Mouse (Mus musculus) midbrain, embryonic 14.5 days (tissue): Measurements from ENCODE around the gene Pim3. TPM values are rescaled to one million over a fixed set of nuclear protein-coding genes. Genes with fewer than 3 reads are reported as not detected.

Experiments
- ATAC-seq: fragments of 200-750 bp; cut with Nextera tagmentation; 2 replicates; pipeline ENCODE4 v1.8.0; 2017; ENCODE audit warnings: moderate number of reproducible peaks, moderate library complexity; ENCODE audit not compliant: low FRiP score, low TSS enrichment
- DNase-seq: peaks from one replicate; pipeline ENCODE4 v3.0.0-alpha.2; 2015
- H3K27ac ChIP-seq: fragments of 300-500 bp; sonication (generic); replicated peaks from 2 replicates; pipeline ENCODE4 v1.5.1; 2014; ENCODE audit warnings: mild to moderate bottlenecking, low read depth, low read length, moderate library complexity
- H3K27me3 ChIP-seq: fragments of 300-500 bp; sonication (generic); 2 replicates; pipeline ENCODE4 v1.6.1; 2014; ENCODE audit warnings: low read length, control low read depth, mixed read lengths; ENCODE audit not compliant: control insufficient read depth, insufficient read depth
- H3K36me3 ChIP-seq: fragments of 300-500 bp; sonication (generic); 2 replicates; pipeline ENCODE4 v1.6.1; 2014; ENCODE audit warnings: low read length, control low read depth; ENCODE audit not compliant: control insufficient read depth, insufficient read depth
- H3K4me1 ChIP-seq: fragments of 300-500 bp; sonication (generic); 2 replicates; pipeline ENCODE4 v1.6.1; 2014; ENCODE audit warnings: mild to moderate bottlenecking, antibody characterized with exemption, low read length, control low read depth; ENCODE audit not compliant: control insufficient read depth, insufficient read depth
- H3K4me2 ChIP-seq: fragments of 300-500 bp; sonication (generic); 2 replicates; pipeline ENCODE4 v1.6.1; 2014; ENCODE audit warnings: mild to moderate bottlenecking, low read length, moderate library complexity
- H3K4me3 ChIP-seq: fragments of 300-500 bp; sonication (generic); replicated peaks from 2 replicates; pipeline ENCODE4 v1.5.1; 2014; ENCODE audit warnings: low read depth, low read length
- H3K9ac ChIP-seq: fragments of 300-500 bp; sonication (generic); replicated peaks from 2 replicates; pipeline ENCODE4 v1.6.1; 2014; ENCODE audit warnings: mild to moderate bottlenecking, low read length, moderate library complexity
- H3K9me3 ChIP-seq: fragments of 300-500 bp; sonication (generic); 2 replicates; pipeline ENCODE4 v1.6.1; 2016; ENCODE audit warnings: low read length, control low read depth, mixed read lengths; ENCODE audit not compliant: control insufficient read depth
- WGBS: fragments of 180-500 bp; shearing (Covaris S2); extraction: QIAGEN DNeasy Blood & Tissue Kit; methylation state at CpG from one replicate; pipeline ENCODE4 v1.1.7; 2014; 5-methylcytosine and 5-hydroxymethylcytosine counted together
- polyA plus RNA-seq: library from polyadenylated mRNA; unstranded; fragments of >200 nt; fragmentation: Nextera tagmentation; extraction: Ambion mirVana; gene quantifications from 2 replicates; pipeline ENCODE4 v1.2.1, GENCODE M21; 2014

Pim3 gene
- polyA plus RNA-seq, 1 experiment from 2014 or later, result 49.1 TPM

DNA sequence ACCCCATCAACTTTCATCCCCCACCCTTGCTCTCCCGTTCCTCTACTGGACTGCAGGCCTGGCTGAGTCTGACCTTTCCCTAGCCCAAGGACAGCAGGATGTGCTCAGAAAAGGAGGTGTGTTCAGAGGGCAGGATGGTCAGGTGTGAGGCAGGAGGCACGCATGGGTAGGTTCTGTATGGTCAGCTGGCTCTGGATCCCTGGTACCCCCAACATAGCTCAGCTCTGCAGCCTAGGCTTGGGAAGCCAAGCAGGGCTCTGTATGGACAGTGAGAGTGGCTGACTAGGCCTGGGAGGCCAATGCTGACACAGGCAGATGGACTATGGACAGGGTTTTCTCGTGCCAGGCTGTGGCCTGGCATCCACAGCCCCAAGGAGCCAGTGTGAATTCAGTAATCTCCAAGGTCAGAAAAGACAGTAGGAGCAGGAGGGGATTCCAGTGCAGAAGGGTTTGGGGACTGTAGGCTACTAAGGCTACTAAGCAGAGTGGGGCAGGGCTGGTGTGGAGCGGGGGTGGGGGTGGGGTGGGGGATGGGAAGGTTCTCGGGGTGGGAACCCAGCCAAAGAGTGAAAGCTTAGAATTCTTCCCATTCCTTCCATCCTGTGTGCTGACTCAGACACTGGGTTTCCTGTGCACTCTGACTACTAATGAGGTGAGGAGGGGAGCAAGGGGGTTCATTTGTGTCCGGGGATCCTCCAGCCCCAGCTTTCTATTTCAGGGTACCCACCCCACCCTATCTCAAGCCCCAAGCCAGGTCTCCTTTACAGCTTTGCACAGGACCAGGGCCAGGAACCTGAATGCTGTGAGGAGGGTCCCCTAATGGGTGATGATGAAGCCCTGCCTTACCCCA lies 7.6 kb upstream of the Pim3 start:
- H3K36me3 ChIP-seq, result no peaks in the 10 kb centered on the region
- no peak overlapping the region for H3K27ac ChIP-seq
- no peak for DNase-seq
- H3K4me3 ChIP-seq, result no peak overlapping the region
- H3K9ac ChIP-seq, result no peak overlapping the region
- H3K9me3 ChIP-seq, result no peaks in the 10 kb centered on the region
- WGBS, result 56% methylated on average over 6 of the region's 6 CpGs
- no peaks in the 10 kb centered on the region for H3K4me1 ChIP-seq
- ATAC-seq, result no peak
- no peaks in the 10 kb centered on the region for H3K27me3 ChIP-seq
- H3K4me2 ChIP-seq, result no peak overlapping the region

DNA sequence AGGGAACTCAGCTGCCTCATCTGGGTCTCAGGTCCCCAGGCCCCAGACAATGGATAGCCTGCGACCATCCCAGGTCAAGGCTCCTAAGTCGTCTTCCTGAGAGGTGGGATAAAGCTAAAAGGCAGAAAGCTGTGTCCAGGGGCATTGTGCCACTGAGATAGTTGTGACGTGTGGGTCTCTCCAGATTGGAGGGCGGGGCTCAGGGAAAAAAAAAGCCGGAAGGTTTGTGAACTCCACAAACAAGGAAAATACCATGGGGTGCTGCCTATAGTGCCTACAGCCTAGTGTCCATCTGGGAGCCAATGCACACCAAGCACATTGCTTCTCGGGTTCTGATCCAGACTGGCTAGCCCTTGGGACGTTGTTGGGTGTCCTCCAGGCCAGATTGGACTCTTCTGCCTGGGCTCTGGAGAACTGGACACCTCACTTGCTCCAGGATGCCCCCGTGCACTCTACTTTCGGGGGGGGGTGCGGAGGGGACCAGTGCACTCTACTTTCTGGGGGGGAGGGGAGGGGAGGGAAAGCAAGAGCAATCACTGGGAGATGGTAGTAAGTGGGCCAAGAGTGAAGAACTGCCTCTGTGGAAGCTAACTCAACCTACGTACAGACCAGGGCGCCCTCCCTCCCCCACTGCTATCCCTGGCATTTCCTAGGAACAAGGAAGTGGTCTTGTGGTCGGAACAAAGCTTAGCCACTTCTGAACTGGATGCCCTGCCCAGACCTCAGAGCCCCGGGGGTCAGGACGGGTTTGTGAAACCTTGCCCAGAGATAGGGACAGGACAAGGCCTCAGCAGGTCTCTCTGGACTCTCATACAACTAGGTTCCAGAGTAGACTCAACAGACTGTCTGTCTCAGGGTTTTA lies 6.8 kb upstream of the Pim3 start:
- no peaks in the 10 kb centered on the region for H3K27me3 ChIP-seq
- no peaks in the 10 kb centered on the region for H3K36me3 ChIP-seq
- H3K4me2 ChIP-seq, result no peak overlapping the region
- H3K9me3 ChIP-seq, result no peaks in the 10 kb centered on the region
- no peaks in the 10 kb centered on the region for H3K4me1 ChIP-seq
- 78% methylated on average over 15 of the region's 15 CpGs for WGBS
- no peak overlapping the region for H3K9ac ChIP-seq
- DNase-seq (no peak), ATAC-seq (no peak)
- H3K27ac ChIP-seq, result no peak overlapping the region
- H3K4me3 ChIP-seq, result no peak overlapping the region

DNA sequence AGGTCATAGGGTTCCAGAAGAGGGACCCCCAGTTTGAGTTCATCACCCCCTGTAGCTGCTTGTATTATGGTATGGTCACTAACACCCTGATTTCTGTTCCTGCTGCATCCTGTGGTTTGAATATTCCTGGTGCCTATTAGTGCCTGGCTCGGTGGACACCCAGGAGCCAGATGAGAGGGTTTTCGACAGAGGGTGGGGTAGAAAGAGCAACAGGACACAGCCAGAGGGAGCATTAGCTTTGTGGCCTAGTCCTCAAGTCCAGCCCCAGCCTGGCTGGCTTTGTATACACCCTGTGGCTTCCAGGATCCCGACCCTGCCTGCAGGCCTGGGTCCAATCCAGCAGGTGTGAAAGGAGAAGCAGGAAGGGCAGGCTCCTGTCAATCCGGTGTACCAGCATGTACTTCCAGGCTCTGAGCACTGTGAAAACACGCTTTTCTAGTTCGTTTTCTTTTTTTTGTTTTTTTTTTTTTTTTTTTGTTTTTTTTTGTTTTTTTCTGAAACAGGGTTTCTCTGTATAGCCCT lies 6.0 kb upstream of the Pim3 start:
- H3K36me3 ChIP-seq, result no peaks in the 10 kb centered on the region
- no peak overlapping the region for H3K9ac ChIP-seq
- DNase-seq, result no peak
- no peak for ATAC-seq
- no peak overlapping the region for H3K27ac ChIP-seq
- WGBS, result 82% methylated on average over 6 of the region's 6 CpGs
- H3K4me3 ChIP-seq, result no peak overlapping the region
- no peaks in the 10 kb centered on the region for H3K9me3 ChIP-seq
- H3K4me2 ChIP-seq, result no peak overlapping the region
- H3K27me3 ChIP-seq, result no peaks in the 10 kb centered on the region
- no peaks in the 10 kb centered on the region; the same call in 1 of the 2 replicates for H3K4me1 ChIP-seq

DNA sequence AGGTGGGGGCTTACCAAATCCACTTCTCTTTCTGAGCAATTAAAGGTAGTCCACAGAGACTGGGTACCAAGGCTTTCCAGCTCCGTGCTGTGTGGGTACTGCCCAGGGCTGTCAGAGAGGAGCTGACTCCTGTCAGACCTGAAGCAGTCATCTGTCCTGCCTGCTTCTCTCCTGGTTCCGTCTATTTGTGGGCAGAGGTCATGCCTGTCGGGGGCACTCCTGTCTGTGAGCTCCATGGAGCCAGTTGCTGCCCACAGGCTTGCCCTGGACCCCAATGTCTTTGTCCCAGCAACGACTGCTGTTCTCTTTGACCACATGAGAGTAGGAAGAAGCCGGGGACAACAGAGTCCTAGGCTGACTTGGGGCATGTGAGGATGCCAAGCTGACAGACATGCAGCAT lies 5.4 kb upstream of the Pim3 start:
- Histone ChIP-seq H3K27ac (no peak overlapping the region), H3K4me1 (peaks cover 4% of the 10 kb centered on the region), H3K4me3 (no peak overlapping the region), H3K36me3 (no peaks in the 10 kb centered on the region), H3K9me3 (no peaks in the 10 kb centered on the region), H3K27me3 (no peaks in the 10 kb centered on the region), H3K9ac (no peak overlapping the region), H3K4me2 (no peak overlapping the region)
- WGBS, result 89% methylated on average over 5 of the region's 5 CpGs
- DNase-seq, result no peak
- no peak for ATAC-seq

DNA sequence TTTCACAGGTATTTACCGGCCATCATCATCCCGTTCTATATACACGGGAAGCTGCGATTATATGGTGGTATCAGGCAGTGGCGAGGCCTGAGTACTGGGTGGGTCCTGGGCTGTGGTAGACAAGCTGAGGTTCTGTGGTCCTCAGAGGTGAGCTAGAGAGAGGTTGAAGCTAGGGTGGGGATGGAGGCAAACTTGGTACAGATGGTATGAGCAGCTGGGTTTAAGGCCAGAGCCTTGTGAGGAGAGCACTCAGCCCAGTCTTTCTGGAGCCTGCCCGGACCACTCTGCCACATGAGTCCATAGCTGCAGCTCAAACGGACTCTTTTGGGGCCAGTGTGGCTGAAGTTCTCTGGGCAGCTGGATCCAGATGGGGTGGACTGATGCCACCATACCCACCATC lies 4.6 kb upstream of the Pim3 start:
- Histone ChIP-seq H3K27ac (no peak overlapping the region), H3K27me3 (no peaks in the 10 kb centered on the region), H3K9ac (no peak overlapping the region), H3K9me3 (no peaks in the 10 kb centered on the region), H3K4me2 (no peak overlapping the region), H3K4me3 (no peak overlapping the region), H3K4me1 (peaks cover 4% of the 10 kb centered on the region), H3K36me3 (no peaks in the 10 kb centered on the region)
- 95% methylated on average over 7 of the region's 7 CpGs for WGBS
- ATAC-seq (no peak), DNase-seq (no peak)

DNA sequence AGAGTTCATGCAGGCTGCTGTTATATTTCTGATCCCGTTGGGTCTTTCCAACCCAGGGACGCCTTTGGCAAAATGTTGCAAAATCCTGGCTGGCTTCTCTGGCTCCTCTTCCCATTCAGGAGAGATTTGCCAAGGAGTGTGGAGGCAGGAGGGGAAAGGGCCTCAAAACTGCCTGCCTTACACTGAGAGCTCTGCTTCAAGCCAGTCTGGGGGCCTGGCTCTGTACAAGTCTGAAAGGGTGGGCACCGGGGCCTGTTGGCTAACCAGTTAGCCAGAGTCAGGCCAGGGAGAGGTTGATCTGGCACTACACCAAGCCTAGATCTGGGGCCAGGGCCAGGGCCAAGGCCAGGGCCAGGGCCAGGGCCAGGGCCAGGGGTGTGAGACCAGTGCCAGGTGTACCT lies 3.8 kb upstream of the Pim3 start:
- Histone ChIP-seq H3K9me3 (no peaks in the 10 kb centered on the region), H3K9ac (no peak overlapping the region), H3K4me2 (no peak overlapping the region), H3K4me1 (peaks cover 4% of the 10 kb centered on the region), H3K36me3 (no peaks in the 10 kb centered on the region), H3K27ac (no peak overlapping the region), H3K27me3 (no peaks in the 10 kb centered on the region), H3K4me3 (no peak overlapping the region)
- no peak for ATAC-seq
- WGBS, result 93% methylated on average over 3 of the region's 3 CpGs
- DNase-seq, result no peak

DNA sequence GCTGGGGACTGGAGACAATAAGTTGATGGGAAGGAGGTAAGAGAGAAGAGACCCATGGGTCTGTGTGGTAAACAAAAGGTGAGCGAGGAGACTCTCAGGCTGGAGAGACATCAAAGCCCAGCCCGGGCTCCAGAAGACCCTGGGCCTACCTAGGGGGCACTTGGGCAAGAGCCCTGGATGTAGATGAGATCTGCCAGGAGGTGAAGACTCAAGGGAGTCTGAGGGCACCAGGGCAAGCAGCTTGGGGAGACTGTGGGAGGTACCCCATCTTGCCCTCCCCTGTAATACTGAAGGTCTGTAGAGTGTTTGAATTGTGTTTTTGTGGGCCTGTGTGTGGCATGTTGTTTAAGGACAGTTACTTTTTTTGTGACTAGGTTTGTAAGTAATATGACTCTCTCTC lies 3.3 kb upstream of the Pim3 start:
- H3K36me3 ChIP-seq, result no peaks in the 10 kb centered on the region
- no peak for DNase-seq
- no peak overlapping the region for H3K27ac ChIP-seq
- no peak overlapping the region for H3K4me2 ChIP-seq
- no peak overlapping the region for H3K9ac ChIP-seq
- no peak overlapping the region for H3K4me3 ChIP-seq
- H3K27me3 ChIP-seq, result no peaks in the 10 kb centered on the region
- no peaks in the 10 kb centered on the region for H3K9me3 ChIP-seq
- no peak for ATAC-seq
- peaks cover 4% of the 10 kb centered on the region for H3K4me1 ChIP-seq
- 77% methylated on average over 2 of the region's 2 CpGs for WGBS

DNA sequence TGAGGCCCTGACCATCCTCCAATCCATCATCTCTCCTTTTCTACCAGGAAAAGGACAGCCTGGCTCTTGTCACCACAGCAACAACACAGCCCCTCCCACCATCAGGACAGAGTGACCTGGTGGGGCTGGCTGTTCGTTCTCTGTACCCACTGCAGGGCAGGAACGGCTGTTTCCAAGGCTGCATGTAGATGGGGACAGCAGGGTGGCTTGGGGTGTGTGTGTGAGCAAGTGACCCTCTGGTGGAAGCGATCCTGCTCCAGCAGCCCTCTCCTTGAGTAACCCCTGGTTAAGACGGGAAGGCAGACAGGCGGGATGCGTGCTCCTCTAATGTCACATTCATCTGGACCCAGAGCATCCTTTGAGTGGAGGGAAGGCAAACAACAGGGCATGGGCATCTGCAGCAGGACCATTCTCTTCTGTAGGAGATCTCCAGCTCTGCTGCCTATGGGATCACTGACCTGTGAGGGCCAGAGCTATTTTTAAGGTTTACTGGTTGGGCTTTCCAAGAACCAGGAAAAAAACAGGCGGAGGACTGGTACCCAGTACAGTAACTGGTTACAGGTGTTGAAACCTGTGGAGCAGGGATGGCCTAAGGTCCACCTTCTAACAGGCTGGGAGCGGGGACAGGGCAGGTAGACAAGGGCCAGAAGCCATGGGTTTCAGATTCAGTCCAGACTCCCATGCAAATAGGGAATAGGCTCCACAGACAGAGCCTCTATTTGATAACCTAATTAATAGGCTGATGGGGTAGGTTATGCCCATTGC lies 2.6 kb upstream of the Pim3 start:
- H3K9ac ChIP-seq, result no peak overlapping the region
- no peaks in the 10 kb centered on the region for H3K27me3 ChIP-seq
- no peak overlapping the region for H3K4me3 ChIP-seq
- no peaks in the 10 kb centered on the region for H3K9me3 ChIP-seq
- 71% methylated on average over 8 of the region's 8 CpGs for WGBS
- DNase-seq, result no peak
- peaks cover 1% of the 10 kb centered on the region for H3K36me3 ChIP-seq
- ATAC-seq, result no peak
- H3K27ac ChIP-seq, result no peak overlapping the region
- no peak overlapping the region for H3K4me2 ChIP-seq
- H3K4me1 ChIP-seq, result peaks cover 9% of the 10 kb centered on the region
